In the genomic region with DNA sequence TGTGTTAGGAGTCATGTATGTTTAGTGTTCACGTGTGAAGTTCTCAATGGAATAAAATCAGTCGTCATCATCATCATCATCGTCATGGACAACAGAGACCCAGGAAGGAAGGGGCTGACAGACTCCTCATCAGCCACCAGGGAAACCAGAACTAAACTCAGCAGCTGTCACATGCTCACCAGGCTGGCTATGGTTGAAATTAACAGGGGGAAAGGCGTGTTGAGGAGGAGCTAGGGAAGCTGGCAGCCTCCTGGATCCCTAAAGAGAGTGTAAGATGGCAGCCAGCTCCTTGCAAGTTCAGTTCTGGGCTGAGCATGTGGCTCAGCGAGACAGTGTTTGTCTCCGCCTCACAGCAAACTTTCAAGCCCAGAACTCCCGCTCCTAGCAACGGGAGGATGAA, we compare ENCODE assay signal across 7 mouse cellular contexts.
"Had no signal": no experiment of that assay in that cellular context is flagged by ENCODE, and none has a peak within 500 bp of the region (broad histone marks: within the 10 kb centered on the region; RNA-seq: fewer than 3 reads in every experiment).

No protein-coding gene starts in this region.

- H3K4me3 ChIP-seq: left cerebral cortex, adult 2 months; limb, embryonic 10.5 days; liver, embryonic 15.5 days; midbrain, embryonic 13.5 days; neural tube, embryonic 15.5 days had no signal

- H3K36me3 ChIP-seq: limb, embryonic 10.5 days; liver, embryonic 15.5 days; midbrain, embryonic 13.5 days; neural tube, embryonic 15.5 days had no signal

- H3K27me3 ChIP-seq: neural tube, embryonic 15.5 days had no signal

- H3K9ac ChIP-seq: liver, embryonic 15.5 days; midbrain, embryonic 13.5 days; neural tube, embryonic 15.5 days had no signal

- H3K9me3 ChIP-seq: limb, embryonic 10.5 days; liver, embryonic 15.5 days; neural tube, embryonic 15.5 days had no signal

- H3K27ac ChIP-seq: limb, embryonic 10.5 days; liver, embryonic 15.5 days; midbrain, embryonic 13.5 days; neural tube, embryonic 15.5 days; stomach, postnatal 0 days had no signal

- H3K4me2 ChIP-seq: liver, embryonic 11.5 days; liver, embryonic 15.5 days; midbrain, embryonic 13.5 days; neural tube, embryonic 15.5 days had no signal
